Mouse (Mus musculus) myocyte (in vitro differentiated cells): ENCODE data around the gene Ptprr.

ENCODE experiments used
- CEBPB ChIP-seq: IDR thresholded peaks from 2 replicates; pipeline ENCODE4 v1.6.1; 2011; ENCODE audit warnings: mild to moderate bottlenecking, moderate library complexity; ENCODE audit not compliant: poor library complexity, insufficient read depth, severe bottlenecking
- MAX ChIP-seq: IDR thresholded peaks from one replicate; pipeline ENCODE4 v1.6.1; 2011; ENCODE audit warnings: low read depth, mild to moderate bottlenecking, control low read depth
- MYOG ChIP-seq, 3 experiments: IDR thresholded peaks; one replicate each; pipeline ENCODE4 v1.6.1; 2011; ENCODE audit warnings: control low read depth in 2 of 3, low read depth in 2 of 3, mild to moderate bottlenecking in 2 of 3; ENCODE audit not compliant: insufficient read length in 2 of 3, control insufficient read depth in 1 of 3, insufficient read depth in 1 of 3
- POLR2A ChIP-seq: IDR thresholded peaks from one replicate; pipeline ENCODE4 v1.6.1; 2011; ENCODE audit warnings: low read depth, mild to moderate bottlenecking, control low read depth, moderate library complexity; ENCODE audit not compliant: insufficient read length
- REST ChIP-seq: IDR thresholded peaks from one replicate; pipeline ENCODE4 v1.6.1; 2011; ENCODE audit warnings: mild to moderate bottlenecking, control low read depth, moderate library complexity; ENCODE audit not compliant: insufficient read depth, insufficient read length

GRCm38 (mm10) chr10:116131223-116131622 is 113.2 kb downstream of the Ptprr start:
- TF ChIP-seq MYOG (IDR thresholded peaks at IDR 0.05; ENCODE audit: control insufficient read depth in 1 of 3, insufficient read depth in 1 of 3, insufficient read length in 2 of 3, low read depth in 2 of 3) (no peak), POLR2A (no peak), CEBPB (no peak), MAX (no peak), REST (no peak)
